Mouse (Mus musculus): ENCODE data around the gene Gm28053.

The Gm28053 gene

GRCm38 (mm10) chr6:48706130-48706529 is 12.3 kb upstream of the Gm28053 start:
- no peak for TF ChIP-seq GATA4 (IDR thresholded peaks at IDR 0.05; ENCODE audit: insufficient replicate concordance, low read length)

- TF ChIP-seq GATA4 (IDR thresholded peaks at IDR 0.05; ENCODE audit: insufficient replicate concordance, low read length) = no peak
Measured at GRCm38 (mm10) chr6:48720326-48720725, 1.9 kb downstream of the Gm28053 start.

- no peak for TF ChIP-seq GATA4 (IDR thresholded peaks at IDR 0.05; ENCODE audit: insufficient replicate concordance, low read length)
Measured at GRCm38 (mm10) chr6:48723468-48723867, 5.1 kb downstream of the Gm28053 start.

DNA sequence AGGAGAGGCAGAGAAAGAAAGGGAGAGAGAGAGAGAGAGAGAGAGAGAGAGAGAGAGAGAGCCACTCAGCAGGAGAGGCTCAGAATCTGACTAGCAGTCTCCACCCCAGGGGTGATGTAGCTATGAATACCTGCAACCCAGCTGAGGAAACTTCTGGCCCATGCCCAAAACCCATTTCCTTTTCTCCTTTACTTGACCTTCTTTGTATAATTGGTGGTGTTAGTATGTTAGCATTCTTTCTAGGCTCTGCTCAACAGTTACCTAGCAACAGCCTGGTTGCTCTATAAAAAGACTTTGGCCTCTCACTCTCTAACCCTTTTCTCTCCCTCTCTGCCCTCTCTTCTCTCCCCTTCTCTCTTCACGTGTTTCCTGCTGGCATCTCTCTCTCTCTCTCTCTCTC is 7.1 kb downstream of the Gm28053 start:
- no peak for TF ChIP-seq GATA4 (IDR thresholded peaks at IDR 0.05; ENCODE audit: insufficient replicate concordance, low read length)

DNA sequence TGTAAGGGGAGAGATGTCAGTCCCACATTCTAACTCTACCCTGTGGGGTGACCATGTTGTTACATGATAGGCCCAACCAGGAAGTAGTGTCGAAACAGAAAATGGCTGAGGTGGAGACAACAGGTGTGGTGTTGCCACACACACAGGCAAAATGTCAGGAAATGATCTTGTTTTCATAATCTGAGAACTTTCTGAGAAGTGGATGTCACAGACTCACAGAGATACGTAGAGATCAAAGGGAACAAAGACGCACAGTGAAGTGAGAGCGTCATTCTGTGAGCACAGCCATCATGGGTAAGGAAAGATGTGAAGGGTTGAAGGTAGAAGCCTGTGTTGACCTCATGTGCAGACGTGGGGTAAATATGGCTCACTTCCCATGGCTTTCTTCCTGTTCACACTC is 9.4 kb downstream of the Gm28053 start:
- no peak for TF ChIP-seq GATA4 (IDR thresholded peaks at IDR 0.05; ENCODE audit: insufficient replicate concordance, low read length)

GRCm38 (mm10) chr6:48732864-48733304 is 14.5 kb downstream of the Gm28053 start:
- TF ChIP-seq GATA4 (IDR thresholded peaks at IDR 0.05; ENCODE audit: insufficient replicate concordance, low read length) = no peak

DNA sequence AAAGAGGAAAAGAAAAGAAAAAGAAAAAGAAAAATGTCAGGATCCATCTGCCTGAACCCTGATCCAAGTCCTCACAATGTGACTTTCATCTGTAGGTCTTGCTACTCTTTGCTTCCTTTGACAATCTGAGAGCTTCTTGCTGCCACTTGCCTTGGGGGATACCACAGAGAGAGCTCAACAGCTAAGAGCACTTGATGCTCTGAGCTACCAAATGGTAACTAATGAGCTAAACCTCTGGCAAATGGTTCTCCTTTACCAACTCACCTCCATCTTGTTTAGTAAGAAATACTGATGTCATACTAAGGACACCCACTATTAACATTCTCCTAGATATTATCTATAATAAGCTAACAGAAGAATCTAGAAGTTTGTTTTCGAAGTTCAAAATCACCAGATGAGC is 15.3 kb downstream of the Gm28053 start:
- no peak for TF ChIP-seq GATA4 (IDR thresholded peaks at IDR 0.05; ENCODE audit: insufficient replicate concordance, low read length)

DNA sequence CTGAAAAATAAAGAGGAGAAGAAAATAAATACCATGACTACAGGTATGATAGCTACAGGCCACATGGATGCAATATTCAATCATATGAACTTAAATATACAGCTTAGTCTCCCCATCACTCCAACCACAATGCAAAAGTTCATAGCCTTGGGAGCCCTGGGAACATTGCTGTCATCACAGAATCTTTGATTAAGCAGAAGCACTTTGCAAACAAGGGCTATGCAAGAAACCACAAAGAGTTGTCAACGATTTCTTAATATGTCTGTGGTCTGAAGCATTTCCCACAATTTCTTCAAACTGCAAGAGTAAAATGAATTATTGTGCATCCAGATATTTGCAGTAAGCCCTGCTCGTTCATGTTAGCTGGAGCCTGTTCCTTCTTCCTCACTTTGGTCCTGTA is 18.6 kb downstream of the Gm28053 start:
- TF ChIP-seq GATA4 (IDR thresholded peaks at IDR 0.05; ENCODE audit: insufficient replicate concordance, low read length) = no peak

DNA sequence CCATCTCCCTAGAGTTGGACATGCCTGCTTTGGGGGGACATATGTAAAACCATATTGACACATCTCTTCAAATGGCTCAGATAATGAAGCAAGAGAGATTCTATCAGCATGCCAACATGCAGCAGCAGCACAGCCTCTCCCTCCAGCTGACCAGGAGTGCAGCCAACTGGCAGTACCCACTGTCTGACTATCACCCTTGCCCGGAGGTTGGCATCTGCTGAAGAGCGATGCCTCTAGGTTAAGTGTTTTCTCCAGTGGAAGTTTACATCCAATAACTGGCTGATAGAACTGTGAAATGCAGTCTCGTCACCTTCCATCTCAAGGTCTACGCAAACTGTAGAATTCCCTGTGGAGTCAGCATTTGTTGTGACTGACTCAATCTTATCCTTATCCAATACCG is 19.3 kb downstream of the Gm28053 start:
- TF ChIP-seq GATA4 (IDR thresholded peaks at IDR 0.05; ENCODE audit: insufficient replicate concordance, low read length) = no peak

- TF ChIP-seq GATA4 (IDR thresholded peaks at IDR 0.05; ENCODE audit: insufficient replicate concordance, low read length) = peak; percentile 8; the same call in 1 of the 2 replicates
Measured at GRCm38 (mm10) chr6:48738961-48739779, 20.8 kb downstream of the Gm28053 start, which contains the start of gene Gimap1. TSS of gene Gimap1 (plus strand) at chr6:48739054.

DNA sequence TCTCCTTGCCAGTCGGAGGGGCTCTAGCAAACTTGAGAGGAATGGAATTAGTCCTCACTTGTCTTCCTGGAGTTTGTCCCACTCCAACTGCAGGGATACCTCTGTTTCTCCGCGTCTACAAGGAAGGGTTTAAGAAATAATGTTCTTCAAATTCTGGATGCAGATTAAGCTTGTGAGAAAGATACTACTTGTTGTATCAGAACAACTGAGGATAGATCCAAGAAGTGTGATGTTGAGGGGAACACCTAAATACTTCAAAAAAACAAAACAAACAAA is 21.3 kb downstream of the Gm28053 start:
- TF ChIP-seq GATA4 (IDR thresholded peaks at IDR 0.05; ENCODE audit: insufficient replicate concordance, low read length) = no peak

DNA sequence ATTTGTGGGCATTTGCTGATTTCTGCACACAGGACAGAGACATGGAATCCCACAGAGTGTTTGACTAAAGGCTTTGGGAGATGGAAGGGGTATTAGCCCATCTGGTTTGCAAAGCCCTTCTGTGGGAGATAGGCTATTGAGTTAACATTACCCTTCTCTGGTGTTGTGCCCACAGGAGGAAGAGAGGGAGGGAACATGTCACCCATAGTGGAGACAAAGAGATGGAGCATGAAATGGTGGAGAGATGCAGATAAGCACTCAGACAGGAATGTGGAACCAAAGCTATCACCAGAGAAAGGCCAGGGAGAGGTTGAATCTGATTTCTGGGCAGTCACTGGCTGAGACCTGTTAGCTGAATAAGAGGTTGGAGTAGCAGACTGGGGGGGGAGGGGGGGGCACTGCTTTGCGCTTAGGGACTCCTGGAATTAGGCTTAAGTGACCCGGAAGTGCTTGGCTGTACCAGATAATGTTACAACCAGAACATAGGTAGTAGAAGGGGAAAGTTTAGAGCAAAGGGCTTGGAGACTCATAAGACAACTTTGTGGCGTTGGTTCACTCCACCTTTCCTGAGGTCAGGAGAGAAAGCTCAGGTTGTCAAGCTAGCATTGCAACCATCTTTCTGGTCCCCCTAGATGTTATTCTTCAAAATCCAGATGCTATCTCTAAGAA is 22.2 kb downstream of the Gm28053 start:
- no peak for TF ChIP-seq GATA4 (IDR thresholded peaks at IDR 0.05; ENCODE audit: insufficient replicate concordance, low read length)

- no peak for TF ChIP-seq GATA4 (IDR thresholded peaks at IDR 0.05; ENCODE audit: insufficient replicate concordance, low read length)
Measured at GRCm38 (mm10) chr6:48741273-48741672, 22.9 kb downstream of the Gm28053 start.

DNA sequence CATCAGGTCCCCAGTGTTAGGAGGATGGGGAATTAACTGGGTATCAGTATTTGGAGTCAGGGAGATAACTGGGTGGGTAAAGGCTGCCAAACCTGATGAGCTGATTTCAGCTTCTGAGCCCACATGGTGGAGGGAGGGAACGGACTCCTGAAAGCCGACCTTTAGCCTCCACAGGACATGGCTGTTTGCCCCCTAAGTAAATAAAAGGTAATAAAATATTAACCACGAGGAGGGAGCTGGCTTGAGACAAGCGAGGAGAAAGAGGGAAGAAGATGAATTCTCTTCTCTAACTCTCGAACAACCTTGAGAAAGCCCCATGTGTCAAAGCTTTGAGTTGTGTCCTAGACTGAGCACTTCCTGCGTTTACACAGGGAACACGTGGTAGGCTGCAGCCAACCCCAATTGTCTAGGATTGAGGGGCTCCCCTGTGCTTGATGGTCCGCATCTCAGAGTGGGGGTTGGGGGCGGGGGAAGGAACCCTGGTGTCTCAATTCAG is 23.4 kb downstream of the Gm28053 start:
- no peak for TF ChIP-seq GATA4 (IDR thresholded peaks at IDR 0.05; ENCODE audit: insufficient replicate concordance, low read length)

- no peak for TF ChIP-seq GATA4 (IDR thresholded peaks at IDR 0.05; ENCODE audit: insufficient replicate concordance, low read length)
Measured at GRCm38 (mm10) chr6:48742422-48743351, 24.3 kb downstream of the Gm28053 start.

Data from liver, adult (tissue).